Mouse (Mus musculus) embryonic facial prominence, embryonic 11.5 days (tissue): ENCODE results near the gene Tsnaxip1. TPM values are rescaled to one million over a fixed set of nuclear protein-coding genes. Genes with fewer than 3 reads are reported as not detected.

Experiments
- ATAC-seq: fragments of 200-750 bp; cut with Nextera tagmentation; replicated peaks from 2 replicates; pipeline ENCODE4 v1.8.0; 2017; ENCODE audit warnings: low read depth; ENCODE audit not compliant: insufficient number of reproducible peaks, low FRiP score, low TSS enrichment
- DNase-seq: peaks from one replicate; pipeline ENCODE4 v3.0.0-alpha.2; 2015; ENCODE audit warnings: low spot score
- H3K27ac ChIP-seq: fragments of 300-500 bp; sonication (generic); replicated peaks from 2 replicates; pipeline ENCODE4 v1.5.1; 2014; ENCODE audit warnings: mild to moderate bottlenecking, low read depth, low read length, control low read depth
- H3K27me3 ChIP-seq: fragments of 300-500 bp; sonication (generic); 2 replicates; pipeline ENCODE4 v1.6.1; 2014; ENCODE audit warnings: mild to moderate bottlenecking, low read length, moderate library complexity, mixed read lengths; ENCODE audit not compliant: control insufficient read depth, insufficient read depth
- H3K36me3 ChIP-seq: fragments of 300-500 bp; sonication (generic); replicated peaks from 2 replicates; pipeline ENCODE4 v1.6.1; 2014; ENCODE audit warnings: low read depth, mild to moderate bottlenecking, low read length, moderate library complexity, mixed read lengths; ENCODE audit not compliant: control insufficient read depth, insufficient read depth
- H3K4me1 ChIP-seq: fragments of 300-500 bp; sonication (generic); 2 replicates; pipeline ENCODE4 v1.6.1; 2014; ENCODE audit warnings: low read length, mixed read lengths; ENCODE audit not compliant: control insufficient read depth, insufficient read depth
- H3K4me2 ChIP-seq: fragments of 300-500 bp; sonication (generic); 2 replicates; pipeline ENCODE4 v1.6.1; 2014; ENCODE audit warnings: low read depth, mild to moderate bottlenecking, control low read depth, low read length, moderate library complexity
- H3K4me3 ChIP-seq: fragments of 300-500 bp; sonication (generic); 2 replicates; pipeline ENCODE4 v1.5.1; 2014; ENCODE audit warnings: low read depth, low read length, control low read depth
- H3K9ac ChIP-seq: fragments of 300-500 bp; sonication (generic); replicated peaks from 2 replicates; pipeline ENCODE4 v1.6.1; 2014; ENCODE audit warnings: mild to moderate bottlenecking, control low read depth, low read length
- H3K9me3 ChIP-seq: fragments of 300-500 bp; sonication (generic); replicated peaks from 2 replicates; pipeline ENCODE4 v1.6.1; 2016; ENCODE audit warnings: mild to moderate bottlenecking, low read length, inconsistent platforms, mixed read lengths; ENCODE audit not compliant: control insufficient read depth
- WGBS: fragments of 180-500 bp; shearing (Covaris S2); extraction: QIAGEN DNeasy Blood & Tissue Kit; methylation state at CpG from one replicate; pipeline ENCODE4 v1.1.7; 2014; 5-methylcytosine and 5-hydroxymethylcytosine counted together
- polyA plus RNA-seq: library from polyadenylated mRNA; unstranded; fragments of >200 nt; fragmentation: Nextera tagmentation; extraction: Ambion mirVana; gene quantifications from 2 replicates; pipeline ENCODE4 v1.2.1, GENCODE M21; 2014

Tsnaxip1 gene
- polyA plus RNA-seq, 1 experiment from 2014 or later: 0.27 TPM

GRCm38 (mm10) chr8:105850014-105850413 is 22.5 kb downstream of the Tsnaxip1 start:
- Histone ChIP-seq H3K36me3 (peaks cover 14% of the 10 kb centered on the region), H3K4me2 (no peak overlapping the region), H3K4me3 (no peak overlapping the region), H3K4me1 (peaks cover 2% of the 10 kb centered on the region; the same call in 1 of the 2 replicates), H3K9ac (no peak overlapping the region), H3K27ac (no peak overlapping the region), H3K9me3 (no peaks in the 10 kb centered on the region), H3K27me3 (no peaks in the 10 kb centered on the region)
- WGBS: 84% methylated on average over 4 of the region's 4 CpGs
- ATAC-seq: no peak
- DNase-seq: no peak

DNA sequence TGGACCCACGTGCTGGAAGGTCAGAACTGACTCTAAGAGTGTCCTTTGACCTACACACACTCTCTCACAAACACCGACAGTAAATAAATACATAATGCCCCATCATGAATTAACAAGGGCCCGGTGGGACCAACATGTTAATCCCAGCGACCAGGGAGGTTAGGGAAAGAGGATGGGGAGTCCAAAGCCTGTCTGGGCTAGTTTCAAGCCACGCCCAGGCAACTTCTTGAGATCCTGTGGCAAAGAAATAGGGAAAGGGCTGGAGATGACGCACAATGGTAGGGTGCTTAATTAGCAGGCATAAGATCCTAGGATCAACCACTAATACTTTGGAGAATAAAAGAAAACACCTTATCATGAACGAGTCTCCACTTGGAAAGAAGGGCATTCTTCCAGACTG is 23.1 kb downstream of the Tsnaxip1 start:
- DNase-seq (no peak), ATAC-seq (no peak)
- Histone ChIP-seq H3K4me2 (0 out of 2 replicates have a peak overlapping the region, but pooled peaks have one; percentile 13), H3K9ac (no peak overlapping the region), H3K9me3 (no peaks in the 10 kb centered on the region), H3K4me3 (no peak overlapping the region), H3K27me3 (no peaks in the 10 kb centered on the region), H3K36me3 (peaks cover 14% of the 10 kb centered on the region), H3K27ac (no peak overlapping the region), H3K4me1 (peaks cover 2% of the 10 kb centered on the region; the same call in 1 of the 2 replicates)
- 74% methylated on average over 7 of the region's 7 CpGs for WGBS

DNA sequence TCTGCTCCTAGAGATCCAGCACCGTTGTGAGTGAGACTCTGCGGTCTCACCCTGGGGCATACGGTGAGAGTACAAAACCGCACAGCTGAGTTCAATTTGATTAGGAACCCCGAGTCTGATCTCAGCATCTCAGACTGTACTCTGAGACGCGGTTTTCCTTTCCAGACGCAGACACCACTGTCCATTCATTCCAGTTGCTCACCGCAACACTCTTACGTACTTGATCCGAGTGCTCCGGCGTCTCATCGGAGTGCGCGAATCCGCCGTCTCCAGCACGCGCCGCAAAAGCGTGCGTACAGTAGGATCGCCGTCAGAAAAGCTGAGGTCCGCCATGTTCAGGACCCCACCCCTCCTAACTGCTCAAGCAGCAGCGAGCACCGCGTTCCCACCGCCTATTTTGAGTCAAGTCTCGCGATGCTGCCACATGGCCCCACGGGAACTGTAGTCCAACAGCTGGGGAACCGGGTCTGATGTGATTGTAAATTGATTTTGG is 24.2 kb downstream of the Tsnaxip1 start:
- Histone ChIP-seq H3K27me3 (no peaks in the 10 kb centered on the region), H3K9me3 (no peaks in the 10 kb centered on the region), H3K36me3 (peaks cover 5% of the 10 kb centered on the region), H3K4me1 (peaks cover 2% of the 10 kb centered on the region; the same call in 1 of the 2 replicates), H3K9ac (peak overlapping the region; percentile 80), H3K4me2 (peak overlapping the region; percentile 56), H3K27ac (peak overlapping the region; percentile 52), H3K4me3 (peak overlapping the region; percentile 73)
- WGBS: under 1% methylated on average over 34 of the region's 34 CpGs
- DNase-seq (peak; percentile 97), ATAC-seq (peak; percentile 77)

DNA sequence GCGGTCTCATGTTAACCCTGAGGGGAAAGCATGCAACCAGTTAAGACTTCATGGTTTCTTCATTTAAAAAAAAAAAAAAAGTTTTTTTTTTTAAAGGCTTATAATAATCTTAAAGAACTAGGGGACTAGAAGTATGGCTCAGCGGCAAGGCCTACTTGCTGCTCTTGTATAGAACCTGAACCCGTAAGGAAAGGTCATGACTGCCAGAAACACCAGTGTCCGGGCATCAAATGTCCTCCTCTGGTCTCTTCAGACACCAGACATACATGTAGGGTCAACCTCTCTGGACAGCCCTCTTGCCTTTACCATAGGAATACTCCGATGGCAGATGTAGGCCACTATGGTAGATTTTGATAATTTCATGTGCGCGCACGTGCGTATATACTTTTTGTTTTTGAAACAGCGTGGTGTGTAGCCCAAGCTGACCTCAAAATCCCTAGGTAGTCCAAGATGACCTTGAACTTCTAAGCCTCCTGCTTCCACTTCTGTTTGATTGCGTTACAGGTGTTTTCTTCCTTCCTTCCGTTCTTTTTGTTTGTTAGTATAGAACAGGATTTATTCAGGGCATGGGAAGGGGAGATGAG is 24.7 kb downstream of the Tsnaxip1 start:
- Histone ChIP-seq H3K27me3 (no peaks in the 10 kb centered on the region), H3K4me2 (no peak overlapping the region), H3K36me3 (peaks cover 2% of the 10 kb centered on the region; the same call in 1 of the 2 replicates), H3K4me1 (peaks cover 2% of the 10 kb centered on the region; the same call in 1 of the 2 replicates), H3K9me3 (no peaks in the 10 kb centered on the region), H3K27ac (no peak overlapping the region), H3K9ac (no peak overlapping the region), H3K4me3 (no peak overlapping the region)
- 81% methylated on average over 12 of the region's 12 CpGs for WGBS
- ATAC-seq (no peak), DNase-seq (no peak)

- 88% methylated on average over 3 of the region's 3 CpGs for WGBS
- Histone ChIP-seq H3K9ac (no peak within 1 kb of the TSS), H3K36me3 (peaks cover under 1% of the 10 kb centered on the region; the same call in 1 of the 2 replicates), H3K4me2 (no peak within 1 kb of the TSS), H3K9me3 (no peaks in the 10 kb centered on the region), H3K4me3 (no peak within 1 kb of the TSS), H3K4me1 (peaks cover 2% of the 10 kb centered on the region; the same call in 1 of the 2 replicates), H3K27ac (no peak within 1 kb of the TSS), H3K27me3 (no peaks in the 10 kb centered on the region)
- DNase-seq: no peak
- ATAC-seq: no peak
Observed at GRCm38 (mm10) chr8:105853178-105853577, 25.6 kb downstream of the Tsnaxip1 start, which contains the start of gene Cenpt. Gene Cenpt, minus strand, starts transcription at chr8:105853278.

- no peak overlapping the region for H3K27ac ChIP-seq
Observed at GRCm38 (mm10) chr8:105854303-105854702, 26.8 kb downstream of the Tsnaxip1 start.

DNA sequence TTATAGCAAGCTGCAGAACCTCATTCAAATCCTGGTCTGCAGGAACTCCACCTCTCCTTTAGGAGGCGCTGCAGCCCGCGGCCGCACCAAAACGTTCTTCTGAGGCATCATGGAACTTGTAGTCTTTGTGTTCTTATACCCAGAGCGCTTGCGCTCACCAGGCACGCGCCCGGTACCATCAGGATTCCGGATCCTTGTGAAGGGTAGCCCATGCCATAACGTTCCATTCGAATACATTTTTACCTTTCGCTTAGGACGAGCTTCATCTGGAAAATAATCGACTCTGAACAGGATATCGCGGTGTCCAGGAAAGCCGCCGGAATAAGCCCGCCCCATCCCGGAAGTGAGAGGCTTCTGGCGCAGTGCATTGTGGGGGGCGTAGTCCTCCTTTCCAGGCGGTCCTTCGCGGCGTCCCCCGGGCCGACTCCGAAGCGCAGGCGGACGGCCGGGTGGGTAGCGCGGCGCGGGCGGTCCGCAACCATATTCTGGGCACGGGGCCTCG is 27.2 kb downstream of the Tsnaxip1 start, which contains the start of gene Thap11:
Gene Thap11, plus strand, starts transcription at position 418 of the 502 bp plus-strand sequence.
- Histone ChIP-seq H3K4me2 (peak within 1 kb of the TSS; percentile 96), H3K36me3 (no peaks in the 10 kb centered on the region), H3K9me3 (no peaks in the 10 kb centered on the region), H3K9ac (peak within 1 kb of the TSS; percentile 85), H3K27ac (peak within 1 kb of the TSS; percentile 75), H3K4me3 (peak within 1 kb of the TSS; percentile 83), H3K27me3 (no peaks in the 10 kb centered on the region), H3K4me1 (peaks cover 2% of the 10 kb centered on the region; the same call in 1 of the 2 replicates)
- ATAC-seq (peak; percentile 88), DNase-seq (peak; percentile 95)
- WGBS: under 1% methylated on average over 43 of the region's 43 CpGs

More at GRCm38 (mm10) chr8:105854303-105854702, 26.8 kb downstream of the Tsnaxip1 start:
- Histone ChIP-seq H3K27me3 (no peaks in the 10 kb centered on the region), H3K4me2 (peak overlapping the region; percentile 19), H3K9ac (peak overlapping the region; percentile 85), H3K4me3 (peak overlapping the region; percentile 83), H3K36me3 (no peaks in the 10 kb centered on the region), H3K4me1 (peaks cover 2% of the 10 kb centered on the region; the same call in 1 of the 2 replicates), H3K9me3 (no peaks in the 10 kb centered on the region)
- DNase-seq (no peak), ATAC-seq (no peak; the same call in none of the 2 replicates)
- WGBS: 26% methylated on average over 8 of the region's 8 CpGs
